Mouse (Mus musculus) MEL (cell line): ENCODE results near the gene Defb36. TPM values are rescaled to one million over a fixed set of nuclear protein-coding genes. Genes with fewer than 3 reads are reported as not detected.

ENCODE experiments used
- DNase-seq: peaks from one replicate; pipeline ENCODE4 v3.0.0; 2011; ENCODE audit warnings: low read depth, low spot score
- H3K27ac ChIP-seq: 2 replicates; pipeline ENCODE4 v1.5.1; 2012; ENCODE audit warnings: low read depth, mild to moderate bottlenecking, control low read depth, low read length, moderate library complexity; ENCODE audit not compliant: control insufficient read depth
- H3K27me3 ChIP-seq, 2 experiments: fragments of 150-350 bp in 1 of 2; sonication (generic) in 1 of 2; 2 replicates each; pipeline ENCODE4 v1.6.1; 2012; ENCODE audit warnings: low read length in 2 of 2, mild to moderate bottlenecking in 2 of 2, improper control_type of control experiment in 1 of 2, moderate library complexity in 1 of 2; ENCODE audit not compliant: insufficient read depth in 2 of 2, control insufficient read depth in 1 of 2
- H3K36me3 ChIP-seq, 2 experiments: 2 replicates each; pipeline ENCODE4 v1.6.1; 2012 to 2014; ENCODE audit warnings: low read length in 2 of 2, improper control_type of control experiment in 1 of 2, inconsistent platforms in 1 of 2, mild to moderate bottlenecking in 1 of 2; ENCODE audit not compliant: insufficient read depth in 2 of 2, control insufficient read depth in 1 of 2
- H3K4me1 ChIP-seq, 2 experiments: fragments of 150-350 bp in 1 of 2; sonication (generic) in 1 of 2; 2 replicates each; pipeline ENCODE4 v1.6.1; 2012; ENCODE audit warnings: low read length in 2 of 2, improper control_type of control experiment in 1 of 2, mild to moderate bottlenecking in 1 of 2; ENCODE audit not compliant: insufficient read depth in 2 of 2, control insufficient read depth in 1 of 2
- H3K4me3 ChIP-seq, 2 experiments: fragments of 150-350 bp in 1 of 2; sonication (generic) in 1 of 2; 2 replicates each; pipeline ENCODE4 v1.5.1; 2012; ENCODE audit warnings: low read depth in 2 of 2, low read length in 2 of 2, mild to moderate bottlenecking in 2 of 2, moderate library complexity in 2 of 2, control low read depth in 1 of 2, improper control_type of control experiment in 1 of 2; ENCODE audit not compliant: control insufficient read depth in 1 of 2, insufficient read depth in 1 of 2
- H3K79me2 ChIP-seq: 2 replicates; pipeline ENCODE4 v1.6.1; 2012; ENCODE audit warnings: mild to moderate bottlenecking, low read length, moderate library complexity; ENCODE audit not compliant: control insufficient read depth, poor library complexity, insufficient read depth
- H3K9ac ChIP-seq: 2 replicates; pipeline ENCODE4 v1.6.1; 2012; ENCODE audit warnings: low read depth, mild to moderate bottlenecking, control low read depth, low read length, moderate library complexity; ENCODE audit not compliant: control insufficient read depth, poor library complexity, severe bottlenecking
- H3K9me3 ChIP-seq: fragments of 150-350 bp; sonication (generic); replicated peaks from 2 replicates; pipeline ENCODE4 v1.6.1; 2012; ENCODE audit warnings: mild to moderate bottlenecking, low read length, improper control_type of control experiment, moderate library complexity; ENCODE audit not compliant: insufficient read depth
- BHLHE40 ChIP-seq: IDR thresholded peaks from 2 replicates; pipeline ENCODE4 v1.6.1; 2012; ENCODE audit warnings: low read depth, mild to moderate bottlenecking, inconsistent platforms, low read length, improper control_type of control experiment, borderline replicate concordance
- CHD1 ChIP-seq: IDR thresholded peaks from 2 replicates; pipeline ENCODE4 v1.6.1; 2012; ENCODE audit warnings: low read depth, mild to moderate bottlenecking, inconsistent platforms, low read length, improper control_type of control experiment
- CHD2 ChIP-seq: IDR thresholded peaks from 2 replicates; pipeline ENCODE4 v1.6.1; 2011; ENCODE audit warnings: low read length, improper control_type of control experiment
- CTCF ChIP-seq, 3 experiments: IDR thresholded peaks in 2 of 3; conservative IDR thresholded peaks in 1 of 3; 2 replicates each; pipeline ENCODE4 v1.5.1; 2011 to 2012; ENCODE audit warnings: low read length in 3 of 3, low read depth in 2 of 3, mild to moderate bottlenecking in 2 of 3, improper control_type of control experiment in 1 of 3, inconsistent platforms in 1 of 3, mixed read lengths in 1 of 3, moderate library complexity in 1 of 3; ENCODE audit not compliant: control insufficient read depth in 1 of 3, insufficient read depth in 1 of 3, poor library complexity in 1 of 3, severe bottlenecking in 1 of 3
- EP300 ChIP-seq, 2 experiments: IDR thresholded peaks; 2 replicates each; pipeline ENCODE4 v1.6.1; 2011; ENCODE audit warnings: improper control_type of control experiment in 2 of 2, low read length in 2 of 2, low read depth in 1 of 2, mild to moderate bottlenecking in 1 of 2
- ETS1 ChIP-seq: IDR thresholded peaks from 2 replicates; pipeline ENCODE4 v1.6.1; 2012; ENCODE audit warnings: low read depth, mild to moderate bottlenecking, inconsistent platforms, low read length, improper control_type of control experiment, moderate library complexity
- GABPA ChIP-seq: IDR thresholded peaks from 2 replicates; pipeline ENCODE4 v1.6.1; 2012; ENCODE audit warnings: low read depth, mild to moderate bottlenecking, inconsistent platforms, low read length, improper control_type of control experiment, moderate library complexity
- GATA1 ChIP-seq: IDR thresholded peaks from 2 replicates; pipeline ENCODE4 v1.6.1; 2011; ENCODE audit warnings: low read depth, low read length, improper control_type of control experiment
- JUND ChIP-seq: IDR thresholded peaks from 2 replicates; pipeline ENCODE4 v1.6.1; 2011; ENCODE audit warnings: low read depth, mild to moderate bottlenecking, improper control_type of control experiment, low read length
- MYB ChIP-seq: IDR thresholded peaks from 2 replicates; pipeline ENCODE4 v1.6.1; 2011; ENCODE audit warnings: mild to moderate bottlenecking, low read depth, low read length, improper control_type of control experiment
- POLR2AphosphoS2 ChIP-seq: IDR thresholded peaks from 2 replicates; pipeline ENCODE4 v1.6.1; 2011; ENCODE audit warnings: low read length, improper control_type of control experiment
- RAD21 ChIP-seq: IDR thresholded peaks from 2 replicates; pipeline ENCODE4 v1.6.1; 2011; ENCODE audit warnings: mild to moderate bottlenecking, low read depth, low read length, improper control_type of control experiment
- RCOR1 ChIP-seq: IDR thresholded peaks from 2 replicates; pipeline ENCODE4 v1.6.1; 2012; ENCODE audit warnings: low read depth, mild to moderate bottlenecking, inconsistent platforms, low read length, improper control_type of control experiment
- SIN3A ChIP-seq: IDR thresholded peaks from 2 replicates; pipeline ENCODE4 v1.6.1; 2012; ENCODE audit warnings: low read length, improper control_type of control experiment, inconsistent platforms
- SMC3 ChIP-seq: IDR thresholded peaks from 2 replicates; pipeline ENCODE4 v1.6.1; 2011; ENCODE audit warnings: low read depth, low read length, improper control_type of control experiment
- TAL1 ChIP-seq: IDR thresholded peaks from 2 replicates; pipeline ENCODE4 v1.6.1; 2012; ENCODE audit warnings: mild to moderate bottlenecking, inconsistent platforms, low read length, moderate library complexity, mixed read lengths
- UBTF ChIP-seq: IDR thresholded peaks from 2 replicates; pipeline ENCODE4 v1.6.1; 2012; ENCODE audit warnings: low read depth, mild to moderate bottlenecking, inconsistent platforms, low read length, improper control_type of control experiment, moderate library complexity, borderline replicate concordance; ENCODE audit not compliant: insufficient read depth
- USF1 ChIP-seq: IDR thresholded peaks from 2 replicates; pipeline ENCODE4 v1.6.1; 2014; ENCODE audit warnings: low read depth, mild to moderate bottlenecking, inconsistent platforms, low read length, improper control_type of control experiment, moderate library complexity
- ZMIZ1 ChIP-seq: IDR thresholded peaks from 2 replicates; pipeline ENCODE4 v1.6.1; 2012; ENCODE audit warnings: low read depth, mild to moderate bottlenecking, inconsistent platforms, low read length, improper control_type of control experiment, moderate library complexity
- ZNF384 ChIP-seq: IDR thresholded peaks from 2 replicates; pipeline ENCODE4 v1.6.1; 2012; ENCODE audit warnings: low read depth, mild to moderate bottlenecking, inconsistent platforms, low read length, improper control_type of control experiment
- polyA plus RNA-seq, 2 experiments: library from polyadenylated mRNA; stranded (reverse) in 1 of 2; unstranded in 1 of 2; fragments of >175 nt in 1 of 2; fragments of >200 nt in 1 of 2; gene quantifications; 2 replicates each; pipeline versions ENCODE4 v1.2.1 to v1.2.4; 2012; ENCODE audit warnings: low replicate concordance in 2 of 2, low read depth in 1 of 2; ENCODE audit not compliant: insufficient read length in 2 of 2, insufficient read depth in 1 of 2, missing spikeins in 1 of 2
- total RNA-seq: library from RNA; depleted of rRNA; stranded (reverse); fragments of 300-350 nt; gene quantifications from 2 replicates; pipeline ENCODE4 v1.2.3, GENCODE M21; 2012; rRNA removed

Gene Defb36
- not detected in 2 replicates for total RNA-seq
- not detected for polyA plus RNA-seq

DNA sequence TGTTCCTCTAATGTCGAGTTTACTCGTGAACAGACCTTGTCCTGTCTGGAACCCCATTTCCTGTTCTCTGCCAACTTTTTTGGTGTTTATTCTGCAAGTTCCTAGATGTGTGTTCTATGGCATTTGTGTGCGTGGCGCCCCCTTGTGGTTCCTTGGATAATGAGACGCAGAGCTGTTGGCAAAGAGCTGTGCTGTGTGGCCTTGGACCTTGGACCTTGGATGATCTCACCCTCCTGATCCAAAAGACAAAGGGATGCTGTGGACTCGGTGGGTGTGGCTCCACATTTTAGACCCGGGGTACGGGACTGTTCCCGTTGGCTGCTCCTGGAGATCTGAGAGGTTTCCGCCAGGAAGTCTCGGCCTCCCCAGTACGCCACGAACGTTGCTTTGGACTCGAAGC lies at the start of gene Defb36:
Gene Defb36, plus strand, starts transcription at position 271 of the 400 bp plus-strand sequence.
- Histone ChIP-seq H3K27me3 (peaks cover 0 to 1% of the 10 kb centered on the region in 2 experiments; a peak in 1 of 4 replicates), H3K9me3 (no peaks in the 10 kb centered on the region), H3K4me3 (no peak within 1 kb of the TSS), H3K9ac (no peak within 1 kb of the TSS), H3K36me3 (no peaks in the 10 kb centered on the region), H3K4me1 (no peaks in the 10 kb centered on the region), H3K79me2 (no peaks in the 10 kb centered on the region), H3K27ac (no peak within 1 kb of the TSS)
- TF ChIP-seq TAL1 (no peak), GATA1 (no peak), RAD21 (peak; percentile 10), POLR2AphosphoS2 (no peak), SMC3 (peak; percentile 52), BHLHE40 (no peak), CHD1 (no peak), CTCF (IDR thresholded peaks at IDR 0.05 in 2 of 3, conservative IDR thresholded peaks at IDR 0.05 in 1 of 3; ENCODE audit: control insufficient read depth in 1 of 3, insufficient read depth in 1 of 3, low read depth in 2 of 3, low read length in 3 of 3, poor library complexity in 1 of 3, severe bottlenecking in 1 of 3) (peak; percentile 38 to 57 (median 52); a peak in 5 of 6 replicates)
- DNase-seq, result peak; percentile 14

DNA sequence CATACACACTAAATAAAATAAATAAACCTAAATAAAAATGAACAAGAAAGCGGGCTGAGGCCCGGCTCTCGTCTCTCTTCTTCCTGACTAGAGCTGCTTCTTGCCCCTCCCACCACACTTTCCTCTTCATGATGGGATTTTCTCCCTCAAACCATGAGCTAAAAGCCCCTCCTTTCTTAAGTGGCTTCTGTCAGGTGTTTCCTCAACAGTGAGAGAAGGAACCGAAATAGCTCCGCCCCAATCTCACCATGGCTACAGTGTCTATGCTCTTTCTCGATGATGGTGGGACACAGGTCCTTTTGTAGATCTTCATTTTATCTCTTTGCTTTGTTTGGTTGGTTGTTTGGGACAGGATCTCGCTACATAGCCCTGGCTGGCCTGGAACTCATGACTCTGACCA lies 47.5 kb upstream of the Defb36 start:
- no peak for DNase-seq
- Histone ChIP-seq H3K79me2 (no peaks in the 10 kb centered on the region), H3K9me3 (no peaks in the 10 kb centered on the region), H3K27ac (no peak overlapping the region), H3K9ac (no peak overlapping the region), H3K36me3 (peaks cover 0 to 23% of the 10 kb centered on the region in 2 experiments; a peak in 2 of 4 replicates), H3K4me1 (peaks cover 6 to 27% of the 10 kb centered on the region in 2 experiments), H3K27me3 (peaks cover 2 to 8% of the 10 kb centered on the region in 2 experiments; a peak in 3 of 4 replicates), H3K4me3 (no peak overlapping the region)
- no peak for TF ChIP-seq RCOR1
- no peak for TF ChIP-seq EP300 (IDR thresholded peaks at IDR 0.05; ENCODE audit: low read depth in 1 of 2, low read length in 2 of 2)
- TF ChIP-seq CHD2, result no peak
- no peak for TF ChIP-seq TAL1
- TF ChIP-seq GABPA, result no peak
- TF ChIP-seq ZNF384, result no peak
- no peak for TF ChIP-seq SMC3
- no peak for TF ChIP-seq SIN3A
- TF ChIP-seq UBTF, result no peak

DNA sequence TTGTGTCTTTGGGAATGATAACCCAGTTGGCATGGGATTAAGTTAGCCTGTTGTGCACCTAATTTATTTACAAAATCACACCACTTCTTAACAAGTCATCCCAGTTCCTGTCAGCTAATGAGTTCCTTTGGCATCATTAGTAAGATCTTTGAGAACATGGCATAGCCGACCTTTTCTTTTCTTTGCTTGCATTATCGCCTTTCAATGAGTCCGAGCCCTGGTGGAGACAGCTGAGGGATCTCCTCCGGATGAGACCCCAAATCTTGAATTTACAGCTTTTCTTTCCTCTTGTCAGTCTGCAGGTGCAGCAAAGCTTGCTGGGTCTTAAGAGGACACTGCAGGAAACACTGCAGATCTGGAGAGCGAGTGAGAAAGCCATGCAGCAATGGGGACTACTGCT lies 35.1 kb upstream of the Defb36 start, which contains the start of gene Gm17416:
Gene Gm17416, plus strand, starts transcription at position 301 of the 400 bp plus-strand sequence.
- TF ChIP-seq JUND (no peak), MYB (no peak), USF1 (no peak), SMC3 (no peak), ZMIZ1 (no peak), ETS1 (no peak)
- H3K27me3 ChIP-seq, result peaks cover 9 to 14% of the 10 kb centered on the region in 2 experiments
- H3K27ac ChIP-seq, result no peak within 1 kb of the TSS

More for the DNA sequence above, 35.1 kb upstream of the Defb36 start, which contains the start of gene Gm17416:
- Histone ChIP-seq H3K9ac (no peak within 1 kb of the TSS), H3K4me1 (no peaks in the 10 kb centered on the region), H3K36me3 (no peaks in the 10 kb centered on the region), H3K4me3 (no peak within 1 kb of the TSS), H3K9me3 (no peaks in the 10 kb centered on the region), H3K79me2 (no peaks in the 10 kb centered on the region)
- no peak for DNase-seq
